Mouse (Mus musculus) hindbrain, embryonic 12.5 days (tissue): ENCODE measurements around the gene Olfr1450. TPM values are rescaled to one million over a fixed set of nuclear protein-coding genes. Genes with fewer than 3 reads are reported as not detected.
"Not testable (repeated sequence)": the region's sequence is repeated elsewhere in the genome, so short reads cannot be mapped to it uniquely, and the experiment has no call there.

Experiments used
- ATAC-seq: fragments of 200-750 bp; cut with Nextera tagmentation; 2 replicates; pipeline ENCODE4 v1.8.0; 2017; ENCODE audit warnings: moderate TSS enrichment; ENCODE audit not compliant: low FRiP score
- H3K27ac ChIP-seq: fragments of 300-500 bp; sonication (generic); 2 replicates; pipeline ENCODE4 v1.5.1; 2016; ENCODE audit warnings: mild to moderate bottlenecking
- H3K27me3 ChIP-seq: fragments of 300-500 bp; sonication (generic); 2 replicates; pipeline ENCODE4 v1.6.1; 2016; ENCODE audit warnings: mild to moderate bottlenecking
- H3K36me3 ChIP-seq: fragments of 300-500 bp; sonication (generic); 2 replicates; pipeline ENCODE4 v1.6.1; 2016; ENCODE audit warnings: mild to moderate bottlenecking
- H3K4me1 ChIP-seq: fragments of 300-500 bp; sonication (generic); 2 replicates; pipeline ENCODE4 v1.6.1; 2016
- H3K4me2 ChIP-seq: fragments of 300-500 bp; sonication (generic); replicated peaks from 2 replicates; pipeline ENCODE4 v1.6.1; 2016; ENCODE audit warnings: mild to moderate bottlenecking
- H3K4me3 ChIP-seq: fragments of 300-500 bp; sonication (generic); 2 replicates; pipeline ENCODE4 v1.5.1; 2016; ENCODE audit warnings: mild to moderate bottlenecking
- H3K9ac ChIP-seq: fragments of 300-500 bp; sonication (generic); 2 replicates; pipeline ENCODE4 v1.6.1; 2016; ENCODE audit warnings: mild to moderate bottlenecking, moderate library complexity
- H3K9me3 ChIP-seq: fragments of 300-500 bp; sonication (generic); replicated peaks from 2 replicates; pipeline ENCODE4 v1.6.1; 2016; ENCODE audit warnings: mild to moderate bottlenecking
- WGBS: fragments of 180-500 bp; shearing (Covaris S2); methylation state at CpG from one replicate; pipeline ENCODE4 v1.1.7; 2016; 5-methylcytosine and 5-hydroxymethylcytosine counted together
- polyA plus RNA-seq: library from polyadenylated mRNA; unstranded; fragments of >200 nt; fragmentation: Nextera tagmentation; extraction: Ambion mirVana; gene quantifications from 2 replicates; pipeline ENCODE4 v1.2.1, GENCODE M21; 2016

Gene Olfr1450
- polyA plus RNA-seq = not detected in 2 replicates

GRCm38 (mm10) chr19:12949958-12950357 is at the start of gene Olfr1450:
Olfr1450 (plus strand) TSS chr19:12950258.
- no peak within 1 kb of the TSS for H3K4me2 ChIP-seq
- no peak for ATAC-seq
- H3K4me3 ChIP-seq = no peak within 1 kb of the TSS
- H3K9ac ChIP-seq = no peak within 1 kb of the TSS
- no peaks in the 10 kb centered on the region for H3K36me3 ChIP-seq
- no peak within 1 kb of the TSS for H3K27ac ChIP-seq
- WGBS = 90% methylated on average over 1 of the region's 1 CpGs
- H3K9me3 ChIP-seq = peaks cover 13% of the 10 kb centered on the region
- H3K4me1 ChIP-seq = no peaks in the 10 kb centered on the region
- H3K27me3 ChIP-seq = no peaks in the 10 kb centered on the region

GRCm38 (mm10) chr19:12903643-12904042 is 46.4 kb upstream of the Olfr1450 start, which contains the start of gene Olfr1447:
Olfr1447 (minus strand) TSS chr19:12903743.
- Histone ChIP-seq H3K4me2 (no peak within 1 kb of the TSS), H3K4me1 (no peaks in the 10 kb centered on the region), H3K9ac (no peak within 1 kb of the TSS), H3K36me3 (no peaks in the 10 kb centered on the region), H3K9me3 (no peaks in the 10 kb centered on the region), H3K4me3 (no peak within 1 kb of the TSS), H3K27ac (no peak within 1 kb of the TSS), H3K27me3 (no peaks in the 10 kb centered on the region)
- no peak for ATAC-seq
- WGBS = 95% methylated on average over 1 of the region's 1 CpGs

GRCm38 (mm10) chr19:12924319-12924718 is 25.7 kb upstream of the Olfr1450 start, which contains the start of gene Olfr1448:
Olfr1448 (minus strand) TSS chr19:12924419.
- H3K9me3 ChIP-seq = no peaks in the 10 kb centered on the region; the same call in 1 of the 2 replicates
- no peaks in the 10 kb centered on the region for H3K27me3 ChIP-seq
- no peak within 1 kb of the TSS for H3K27ac ChIP-seq
- no peak for ATAC-seq
- no peak within 1 kb of the TSS for H3K9ac ChIP-seq
- H3K4me3 ChIP-seq = no peak within 1 kb of the TSS
- no peaks in the 10 kb centered on the region for H3K4me1 ChIP-seq
- no peak within 1 kb of the TSS for H3K4me2 ChIP-seq
- no peaks in the 10 kb centered on the region for H3K36me3 ChIP-seq
- 76% methylated on average over 1 of the region's 1 CpGs for WGBS

GRCm38 (mm10) chr19:12930540-12930939 is 19.5 kb upstream of the Olfr1450 start, which contains the start of gene Olfr1449:
Olfr1449 (plus strand) TSS chr19:12930840.
- Histone ChIP-seq H3K9me3 (peaks cover 9% of the 10 kb centered on the region), H3K4me3 (no peak within 1 kb of the TSS), H3K4me1 (no peaks in the 10 kb centered on the region), H3K27ac (no peak within 1 kb of the TSS), H3K36me3 (no peaks in the 10 kb centered on the region), H3K9ac (no peak within 1 kb of the TSS), H3K27me3 (no peaks in the 10 kb centered on the region), H3K4me2 (no peak within 1 kb of the TSS)
- ATAC-seq = no peak

- not testable (repeated sequence) for H3K9ac ChIP-seq, H3K36me3 ChIP-seq, H3K4me2 ChIP-seq, H3K4me1 ChIP-seq, H3K27me3 ChIP-seq, H3K27ac ChIP-seq, ATAC-seq, H3K4me3 ChIP-seq
- H3K9me3 ChIP-seq = peaks cover 22% of the 10 kb centered on the region
- 88% methylated on average over 5 of the region's 5 CpGs for WGBS
Observed at GRCm38 (mm10) chr19:12970082-12970481, 20.0 kb downstream of the Olfr1450 start.

GRCm38 (mm10) chr19:12992316-12992715 is 42.3 kb downstream of the Olfr1450 start:
- not testable (repeated sequence) for H3K36me3 ChIP-seq, H3K9ac ChIP-seq, H3K4me2 ChIP-seq, H3K4me1 ChIP-seq, H3K4me3 ChIP-seq, H3K27ac ChIP-seq, ATAC-seq, H3K27me3 ChIP-seq
- H3K9me3 ChIP-seq = peaks cover 12% of the 10 kb centered on the region
- 94% methylated on average over 4 of the region's 4 CpGs for WGBS

- H3K36me3 ChIP-seq = no peaks in the 10 kb centered on the region
Observed at GRCm38 (mm10) chr19:12994714-12995113, 44.7 kb downstream of the Olfr1450 start, which contains the start of gene Olfr1451. Olfr1451 (plus strand) TSS chr19:12995014.

More at GRCm38 (mm10) chr19:12994714-12995113, 44.7 kb downstream of the Olfr1450 start, which contains the start of gene Olfr1451:
- Histone ChIP-seq H3K27ac (no peak within 1 kb of the TSS), H3K4me2 (no peak within 1 kb of the TSS), H3K27me3 (no peaks in the 10 kb centered on the region), H3K9me3 (peaks cover 13% of the 10 kb centered on the region), H3K9ac (no peak within 1 kb of the TSS), H3K4me1 (no peaks in the 10 kb centered on the region), H3K4me3 (no peak within 1 kb of the TSS)
- no peak for ATAC-seq
- 82% methylated on average over 2 of the region's 2 CpGs for WGBS

Other genes with a start within 250 kb of the Olfr1450 start
- gene Cntf, start 184.6 kb upstream of the Olfr1450 start, polyA plus RNA-seq = 1.5 and 1.6 TPM in 2 replicates
- gene Zfp91, start 154.1 kb upstream of the Olfr1450 start, polyA plus RNA-seq = 20.8 and 20.9 TPM in 2 replicates
- 0.53 and 0.66 TPM in 2 replicates for gene Lpxn, start 154.1 kb upstream of the Olfr1450 start, polyA plus RNA-seq
- not detected in 2 replicates for gene Gm5244, start 103.6 kb upstream of the Olfr1450 start, polyA plus RNA-seq
- not detected in 2 replicates for gene Olfr1444, start 93.0 kb upstream of the Olfr1450 start, polyA plus RNA-seq
- not detected in 2 replicates for gene Olfr1445, start 66.4 kb upstream of the Olfr1450 start, polyA plus RNA-seq
- gene Olfr1446, start 56.7 kb upstream of the Olfr1450 start, polyA plus RNA-seq = not detected in 2 replicates
- gene Olfr1447, start 46.5 kb upstream of the Olfr1450 start, polyA plus RNA-seq = not detected in 2 replicates
- not detected in 2 replicates for gene Olfr1448, start 25.8 kb upstream of the Olfr1450 start, polyA plus RNA-seq
- not detected in 2 replicates for gene Olfr1449, start 19.4 kb upstream of the Olfr1450 start, polyA plus RNA-seq
- gene Olfr1451, start 44.8 kb downstream of the Olfr1450 start, polyA plus RNA-seq = not detected in 2 replicates
- not detected in 2 replicates for gene Olfr1453, start 78.1 kb downstream of the Olfr1450 start, polyA plus RNA-seq
- gene Olfr1454, start 110.4 kb downstream of the Olfr1450 start, polyA plus RNA-seq = not detected in 2 replicates
- gene Olfr1457, start 147.6 kb downstream of the Olfr1450 start, polyA plus RNA-seq = not detected in 2 replicates
- not detected in 2 replicates for gene Olfr1458, start 156.5 kb downstream of the Olfr1450 start, polyA plus RNA-seq
- not detected in 2 replicates for gene Olfr1459, start 199.3 kb downstream of the Olfr1450 start, polyA plus RNA-seq
- not detected in 2 replicates for gene Olfr1461, start 212.7 kb downstream of the Olfr1450 start, polyA plus RNA-seq
- not detected in 2 replicates for gene Olfr1462, start 235.5 kb downstream of the Olfr1450 start, polyA plus RNA-seq